Mouse (Mus musculus) ES-E14 (cell line): ENCODE measurements around the gene Lim2. TPM values are rescaled to one million over a fixed set of nuclear protein-coding genes. Genes with fewer than 3 reads are reported as not detected.

Experiments used
- DNase-seq: peaks from one replicate; pipeline ENCODE4 v3.0.0-alpha.2; 2013; ENCODE audit warnings: low read depth, low spot score
- H3K27ac ChIP-seq: 2 replicates; pipeline ENCODE4 v1.5.1; 2012; ENCODE audit warnings: low read depth, mild to moderate bottlenecking, low read length, moderate library complexity, mixed read lengths; ENCODE audit not compliant: poor library complexity, insufficient read depth, severe bottlenecking
- H3K36me3 ChIP-seq: 2 replicates; pipeline ENCODE4 v1.6.1; 2012; ENCODE audit warnings: mild to moderate bottlenecking, low read length, moderate library complexity, mixed read lengths; ENCODE audit not compliant: control insufficient read depth, poor library complexity, insufficient read depth, severe bottlenecking
- H3K4me1 ChIP-seq, 2 experiments: fragments of 150-350 bp in 1 of 2; sonication (generic) in 1 of 2; 2 replicates each; pipeline ENCODE4 v1.6.1; 2012; ENCODE audit warnings: low read length in 2 of 2, mild to moderate bottlenecking in 1 of 2, mixed read lengths in 1 of 2; ENCODE audit not compliant: control insufficient read depth in 2 of 2, insufficient read depth in 2 of 2, poor library complexity in 1 of 2
- H3K4me3 ChIP-seq, 2 experiments: fragments of 150-350 bp in 1 of 2; sonication (generic) in 1 of 2; 2 replicates each; pipeline ENCODE4 v1.5.1; 2012; ENCODE audit warnings: low read length in 2 of 2, low read depth in 1 of 2, mild to moderate bottlenecking in 1 of 2, mixed read lengths in 1 of 2; ENCODE audit not compliant: insufficient read depth in 1 of 2, poor library complexity in 1 of 2, severe bottlenecking in 1 of 2
- H3K9ac ChIP-seq: 2 replicates; pipeline ENCODE4 v1.6.1; 2012; ENCODE audit warnings: low read depth, mild to moderate bottlenecking, low read length, mixed read lengths; ENCODE audit not compliant: poor library complexity, insufficient read depth, severe bottlenecking
- H3K9me3 ChIP-seq: fragments of 150-350 bp; sonication (generic); 2 replicates; pipeline ENCODE4 v1.6.1; 2012; ENCODE audit warnings: low read depth, mild to moderate bottlenecking, low read length; ENCODE audit not compliant: control insufficient read depth, insufficient read depth
- CHD2 ChIP-seq: IDR thresholded peaks from 2 replicates; pipeline ENCODE4 v1.6.1; 2014; ENCODE audit warnings: mild to moderate bottlenecking, low read depth, low read length, inconsistent platforms
- HCFC1 ChIP-seq: IDR thresholded peaks from 2 replicates; pipeline ENCODE4 v1.6.1; 2012; ENCODE audit warnings: low read length, inconsistent platforms, borderline replicate concordance; ENCODE audit not compliant: insufficient read depth
- MAFK ChIP-seq: IDR thresholded peaks from 2 replicates; pipeline ENCODE4 v1.6.1; 2014; ENCODE audit warnings: mild to moderate bottlenecking, low read depth, low read length, inconsistent platforms; ENCODE audit not compliant: insufficient read depth
- ZC3H11A ChIP-seq: IDR thresholded peaks from 2 replicates; pipeline ENCODE4 v1.6.1; 2012; ENCODE audit warnings: low read depth, mild to moderate bottlenecking, inconsistent platforms, low read length, borderline replicate concordance
- ZNF384 ChIP-seq: IDR thresholded peaks from 2 replicates; pipeline ENCODE4 v1.6.1; 2012; ENCODE audit warnings: low read depth, low read length, inconsistent platforms
- in situ Hi-C, 2 experiments: fragments of 600-800 bp; cut with MboI; formaldehyde crosslinking; loops; one replicate each; pipeline ENCODE4 v1.15.1; 2025; ENCODE audit warnings: low sequenced_read_pairs in 2 of 2, inconsistent platforms in 1 of 2; ENCODE audit not compliant: unreplicated experiment in 2 of 2
- total RNA-seq: library from RNA; depleted of rRNA; stranded (reverse); fragments of 300-350 nt; gene quantifications from 2 replicates; pipeline ENCODE4 v1.2.3, GENCODE M21; 2012

The Lim2 gene
- total RNA-seq, 1 experiment: 1.1 TPM

- no peak for DNase-seq
- Histone ChIP-seq H3K4me3 (no peak overlapping the region), H3K9me3 (no peaks in the 10 kb centered on the region), H3K27ac (no peak overlapping the region), H3K4me1 (no peaks in the 10 kb centered on the region), H3K9ac (no peak overlapping the region), H3K36me3 (no peaks in the 10 kb centered on the region)
- TF ChIP-seq ZNF384 (no peak), CHD2 (no peak), HCFC1 (no peak), MAFK (no peak), ZC3H11A (no peak)
- in situ Hi-C loops: no loop called here
Observed at GRCm38 (mm10) chr7:43417298-43417697, 10.2 kb upstream of the Lim2 start.

GRCm38 (mm10) chr7:43422995-43423617 is 4.4 kb upstream of the Lim2 start:
- H3K27ac ChIP-seq: no peak overlapping the region
- no peak overlapping the region for H3K4me3 ChIP-seq
- peak; percentile 79 for DNase-seq
- no peaks in the 10 kb centered on the region for H3K9me3 ChIP-seq
- no peaks in the 10 kb centered on the region for H3K36me3 ChIP-seq
- in situ Hi-C loops: no loop called here
- H3K9ac ChIP-seq: no peak overlapping the region
- H3K4me1 ChIP-seq: 0 out of 4 replicates have a peak, but pooled peaks cover 0 to 2% of the 10 kb centered on the region in 2 experiments
- no peak for TF ChIP-seq HCFC1
- TF ChIP-seq ZC3H11A: no peak
- no peak for TF ChIP-seq MAFK
- no peak for TF ChIP-seq CHD2
- TF ChIP-seq ZNF384: no peak

- H3K9me3 ChIP-seq: no peaks in the 10 kb centered on the region
Observed at GRCm38 (mm10) chr7:43423991-43424625, 3.4 kb upstream of the Lim2 start.

GRCm38 (mm10) chr7:43429500-43429899 is 2.0 kb downstream of the Lim2 start:
- TF ChIP-seq HCFC1: no peak
- no peak for TF ChIP-seq CHD2
- no peak for TF ChIP-seq ZNF384
- no peak for TF ChIP-seq ZC3H11A
- no peak for TF ChIP-seq MAFK
- Histone ChIP-seq H3K9me3 (no peaks in the 10 kb centered on the region), H3K27ac (no peak overlapping the region), H3K4me3 (no peak overlapping the region), H3K4me1 (peaks cover 6 to 12% of the 10 kb centered on the region in 2 experiments; a peak in 3 of 4 replicates), H3K9ac (no peak overlapping the region), H3K36me3 (no peaks in the 10 kb centered on the region)
- DNase-seq: no peak
- in situ Hi-C loops: no loop called here

More at GRCm38 (mm10) chr7:43423991-43424625, 3.4 kb upstream of the Lim2 start:
- in situ Hi-C loops: no loop called here
- TF ChIP-seq ZC3H11A: no peak
- TF ChIP-seq HCFC1: no peak
- TF ChIP-seq ZNF384: no peak
- TF ChIP-seq CHD2: no peak
- TF ChIP-seq MAFK: no peak
- Histone ChIP-seq H3K4me1 (peaks cover 2 to 3% of the 10 kb centered on the region in 2 experiments; a peak in 2 of 4 replicates), H3K27ac (no peak overlapping the region), H3K4me3 (no peak overlapping the region), H3K9ac (no peak overlapping the region), H3K36me3 (no peaks in the 10 kb centered on the region)
- DNase-seq: no peak
